Mouse (Mus musculus): ENCODE measurements at regions not wholly inside any gene's neighbourhood (a gene's known extent, or its start where the extent isn't known, plus 50 kb on each side); places are given as distances from the start of the nearest gene placed in this dataset.

DNA sequence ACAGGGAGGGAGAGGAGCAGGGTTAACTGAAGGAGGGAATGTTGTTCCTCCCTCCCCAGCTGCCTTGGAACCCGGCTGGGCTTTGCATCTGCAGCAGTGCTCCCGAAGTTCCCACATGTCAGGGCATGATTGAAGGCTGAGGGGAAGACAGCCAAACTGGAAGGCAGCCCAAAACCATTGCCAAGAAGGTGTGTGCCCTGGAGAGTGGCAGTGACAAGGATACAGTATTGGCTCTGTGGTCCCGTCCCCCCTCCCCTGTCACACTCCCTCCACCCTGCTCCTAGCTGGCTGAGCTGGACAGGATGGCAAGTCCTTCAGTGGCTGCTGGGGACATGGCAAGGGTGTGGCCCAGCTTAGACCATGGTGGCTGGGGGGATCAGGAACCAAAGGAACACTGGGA, 79.1 kb downstream of the Cyp26b1 start:
- H3K27ac ChIP-seq (replicated peaks; ENCODE audit: low read depth, low read length): no peak overlapping the region
- no peaks in the 10 kb centered on the region for H3K4me1 ChIP-seq (ENCODE audit: control insufficient read depth, insufficient read depth, insufficient read length, low read length)
- no peak overlapping the region for H3K4me3 ChIP-seq (ENCODE audit: insufficient read depth, low read depth, low read length)

GRCm38 (mm10) chr6:84508598-84508997, 85.1 kb downstream of the Cyp26b1 start:
- Histone ChIP-seq H3K4me3 (ENCODE audit: insufficient read depth, low read depth, low read length) (no peak overlapping the region), H3K4me1 (ENCODE audit: control insufficient read depth, insufficient read depth, insufficient read length, low read length) (no peaks in the 10 kb centered on the region), H3K27ac (replicated peaks; ENCODE audit: low read depth, low read length) (no peak overlapping the region)

DNA sequence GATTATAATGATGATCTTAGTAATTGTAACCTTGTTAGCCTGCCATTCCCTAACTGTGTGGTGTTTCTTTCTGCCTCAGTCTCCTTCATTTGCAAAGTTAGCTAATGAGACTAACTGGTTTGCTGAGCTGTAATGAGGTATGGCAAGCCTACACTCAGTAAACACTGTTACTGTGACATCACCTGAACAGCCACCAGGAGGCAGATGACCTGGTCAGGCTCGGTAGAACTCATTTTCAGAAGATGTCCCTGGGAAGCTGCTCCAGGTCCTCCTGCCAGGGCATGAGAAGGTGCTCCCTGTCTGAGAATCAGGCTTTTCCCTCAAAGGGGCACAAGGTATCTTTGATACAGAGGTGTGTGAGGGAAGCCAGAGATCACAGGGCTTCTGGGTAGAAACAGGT, 87.0 kb downstream of the Cyp26b1 start:
- H3K4me3 ChIP-seq (ENCODE audit: insufficient read depth, low read depth, low read length): no peak overlapping the region
- no peak overlapping the region for H3K27ac ChIP-seq (replicated peaks; ENCODE audit: low read depth, low read length)
- no peaks in the 10 kb centered on the region for H3K4me1 ChIP-seq (ENCODE audit: control insufficient read depth, insufficient read depth, insufficient read length, low read length)

GRCm38 (mm10) chr6:84500255-84500886, 93.3 kb downstream of the Cyp26b1 start:
- Histone ChIP-seq H3K4me1 (ENCODE audit: control insufficient read depth, insufficient read depth, insufficient read length, low read length) (no peaks in the 10 kb centered on the region), H3K4me3 (ENCODE audit: insufficient read depth, low read depth, low read length) (no peak overlapping the region), H3K27ac (replicated peaks; ENCODE audit: low read depth, low read length) (no peak overlapping the region)

DNA sequence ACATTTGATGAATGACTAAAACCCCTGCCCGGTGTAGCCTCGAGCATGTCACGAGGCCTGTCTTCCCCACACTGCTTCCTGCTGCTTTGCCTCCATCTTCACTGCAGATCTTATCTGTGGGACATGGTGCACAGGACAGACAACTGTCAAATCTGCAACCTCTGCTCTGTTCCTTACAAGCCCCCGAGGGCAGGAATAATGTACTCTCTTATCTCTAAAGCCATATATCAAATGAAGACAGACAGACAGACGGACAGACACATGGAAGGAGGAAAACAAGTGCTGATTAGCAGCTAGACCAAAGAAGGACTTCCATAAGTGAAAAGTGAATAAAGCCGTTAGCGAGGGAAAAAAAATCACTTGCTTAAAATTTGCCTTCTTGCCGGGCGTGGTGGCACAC, 95.6 kb downstream of the Cyp26b1 start:
- no peaks in the 10 kb centered on the region for H3K4me1 ChIP-seq (ENCODE audit: control insufficient read depth, insufficient read depth, insufficient read length, low read length)
- no peak overlapping the region for H3K27ac ChIP-seq (replicated peaks; ENCODE audit: low read depth, low read length)
- no peak overlapping the region for H3K4me3 ChIP-seq (ENCODE audit: insufficient read depth, low read depth, low read length)

- Histone ChIP-seq H3K27ac (replicated peaks; ENCODE audit: low read depth, low read length) (no peak overlapping the region), H3K4me1 (ENCODE audit: control insufficient read depth, insufficient read depth, insufficient read length, low read length) (no peaks in the 10 kb centered on the region), H3K4me3 (ENCODE audit: insufficient read depth, low read depth, low read length) (no peak overlapping the region)
Observed at GRCm38 (mm10) chr6:84493676-84494075, 100.0 kb downstream of the Cyp26b1 start.

DNA sequence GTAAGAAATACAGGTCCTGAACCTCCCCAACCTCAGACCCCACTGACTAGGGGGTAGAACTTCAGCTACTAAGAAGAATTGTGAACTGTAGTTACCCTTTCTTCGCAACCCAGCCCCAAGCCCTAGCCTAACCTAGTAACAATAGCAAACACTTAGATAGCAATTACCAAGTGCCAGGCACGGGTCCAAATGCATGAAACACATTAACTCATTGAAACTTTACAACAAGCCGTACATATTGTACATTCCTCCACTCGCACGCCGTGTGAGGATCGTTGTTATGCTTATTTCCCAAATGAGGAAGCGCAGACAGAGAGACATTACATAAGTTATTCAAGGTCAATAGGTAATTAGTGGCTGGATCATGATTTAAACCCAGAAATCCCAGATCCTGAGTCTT, 100.5 kb downstream of the Cyp26b1 start:
- no peak overlapping the region for H3K27ac ChIP-seq (replicated peaks; ENCODE audit: low read depth, low read length)
- no peak overlapping the region for H3K4me3 ChIP-seq (ENCODE audit: insufficient read depth, low read depth, low read length)
- no peaks in the 10 kb centered on the region for H3K4me1 ChIP-seq (ENCODE audit: control insufficient read depth, insufficient read depth, insufficient read length, low read length)

DNA sequence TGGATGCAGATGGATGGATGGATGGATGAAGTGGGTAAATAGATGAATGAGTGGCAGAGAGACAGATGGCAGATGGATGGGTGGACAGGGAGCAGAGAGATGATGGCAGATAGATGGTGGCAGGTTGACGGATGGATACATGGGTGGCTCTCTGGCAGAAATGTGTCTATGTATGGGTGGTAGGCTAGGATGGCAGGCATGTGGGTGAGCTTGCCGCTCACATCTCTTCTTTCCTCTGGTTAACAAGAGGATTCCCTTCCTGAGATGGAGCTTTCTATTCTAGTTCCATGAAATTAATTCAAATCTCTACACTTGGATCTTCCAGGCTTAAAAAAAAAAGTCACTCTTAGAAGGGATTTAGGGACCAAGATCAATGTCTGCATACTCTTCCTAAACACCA, 101.1 kb downstream of the Cyp26b1 start:
- Histone ChIP-seq H3K4me1 (ENCODE audit: control insufficient read depth, insufficient read depth, insufficient read length, low read length) (no peaks in the 10 kb centered on the region), H3K4me3 (ENCODE audit: insufficient read depth, low read depth, low read length) (no peak overlapping the region), H3K27ac (replicated peaks; ENCODE audit: low read depth, low read length) (no peak overlapping the region)

DNA sequence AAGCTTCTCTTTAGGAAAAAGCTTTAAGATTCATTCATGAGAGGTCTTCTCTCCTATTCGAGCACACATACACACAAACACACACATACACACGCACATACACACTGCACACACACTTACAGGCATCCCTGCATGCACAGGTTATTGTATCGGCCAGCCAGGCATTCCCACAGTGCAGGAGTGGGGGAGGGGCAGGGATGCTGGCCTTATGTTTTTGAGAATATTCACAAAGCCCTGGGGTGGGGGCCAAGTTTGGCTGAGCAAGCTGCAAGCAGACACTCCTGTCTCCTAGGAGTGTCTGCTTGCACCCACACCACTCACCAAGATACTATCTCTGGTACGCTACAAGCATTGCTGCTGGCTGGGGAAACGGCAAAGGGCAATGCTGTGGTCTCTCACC, 102.6 kb downstream of the Cyp26b1 start:
- no peaks in the 10 kb centered on the region for H3K4me1 ChIP-seq (ENCODE audit: control insufficient read depth, insufficient read depth, insufficient read length, low read length)

DNA sequence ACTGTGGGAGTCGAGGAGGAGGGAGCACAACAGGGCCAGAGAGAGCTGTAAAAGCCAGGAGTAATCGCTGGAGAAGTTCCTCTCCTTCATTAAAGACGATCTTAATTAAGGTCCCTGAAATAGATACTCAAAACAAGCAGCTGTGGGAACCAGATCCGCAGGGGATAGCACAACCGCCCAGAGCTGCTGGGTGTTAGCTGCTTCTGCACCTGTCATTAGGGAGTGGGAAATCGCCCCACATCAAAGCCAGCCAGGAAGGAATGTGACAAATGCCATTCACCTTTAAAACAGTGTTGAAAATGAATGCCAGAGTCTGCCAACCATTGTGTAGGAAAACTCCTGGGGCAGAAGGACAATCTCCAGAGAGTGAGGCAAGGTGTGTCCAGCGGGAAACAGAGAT, 112.5 kb downstream of the Cyp26b1 start:
- Histone ChIP-seq H3K4me3 (ENCODE audit: insufficient read depth, low read depth, low read length) (no peak overlapping the region), H3K4me1 (ENCODE audit: control insufficient read depth, insufficient read depth, insufficient read length, low read length) (no peaks in the 10 kb centered on the region), H3K27ac (replicated peaks; ENCODE audit: low read depth, low read length) (no peak overlapping the region)

More for the DNA sequence above, 102.6 kb downstream of the Cyp26b1 start:
- Histone ChIP-seq H3K27ac (replicated peaks; ENCODE audit: low read depth, low read length) (no peak overlapping the region), H3K4me3 (ENCODE audit: insufficient read depth, low read depth, low read length) (no peak overlapping the region)

DNA sequence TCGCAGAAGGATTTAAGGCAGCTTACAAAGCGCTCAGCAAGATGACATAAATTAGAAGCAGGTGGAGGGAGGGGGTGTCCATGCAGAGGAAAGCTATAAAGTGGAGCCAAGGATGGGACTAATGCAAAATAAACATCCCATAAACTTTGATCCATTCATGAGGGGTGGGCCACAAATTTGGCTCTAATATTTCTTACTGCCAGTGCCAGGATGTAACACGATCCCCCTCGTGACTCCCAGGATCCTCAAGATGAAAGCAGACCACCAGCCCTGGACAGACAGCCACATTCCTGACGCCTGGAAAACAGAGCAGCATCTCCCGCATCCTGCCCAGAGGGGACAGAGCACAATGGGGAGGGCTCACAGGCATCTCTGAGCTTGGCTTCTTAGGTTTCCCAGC, 116.6 kb downstream of the Cyp26b1 start:
- Histone ChIP-seq H3K4me3 (ENCODE audit: insufficient read depth, low read depth, low read length) (no peak overlapping the region), H3K4me1 (ENCODE audit: control insufficient read depth, insufficient read depth, insufficient read length, low read length) (no peaks in the 10 kb centered on the region), H3K27ac (replicated peaks; ENCODE audit: low read depth, low read length) (no peak overlapping the region)

DNA sequence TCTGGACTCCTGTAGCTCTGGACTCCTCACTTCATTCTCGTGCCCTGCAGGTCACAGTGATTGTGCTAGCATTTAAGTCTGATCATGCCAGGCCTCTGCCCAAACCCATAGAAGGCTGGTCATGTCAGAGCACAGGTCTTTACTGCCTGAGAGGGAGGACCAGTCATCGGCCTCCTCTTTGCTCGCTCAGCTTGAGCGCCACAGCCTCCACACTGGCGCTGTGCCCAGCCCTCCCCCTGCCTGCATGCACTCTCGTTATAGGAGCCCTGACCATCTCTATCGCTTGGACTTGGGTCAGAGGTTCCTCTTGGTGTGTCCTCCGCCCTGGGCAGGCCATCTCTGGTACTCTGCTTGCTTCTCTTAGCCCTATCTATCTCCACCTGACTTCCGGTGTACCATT, 117.2 kb downstream of the Cyp26b1 start:
- H3K27ac ChIP-seq (replicated peaks; ENCODE audit: low read depth, low read length): no peak overlapping the region
- H3K4me3 ChIP-seq (ENCODE audit: insufficient read depth, low read depth, low read length): no peak overlapping the region
- no peaks in the 10 kb centered on the region for H3K4me1 ChIP-seq (ENCODE audit: control insufficient read depth, insufficient read depth, insufficient read length, low read length)

DNA sequence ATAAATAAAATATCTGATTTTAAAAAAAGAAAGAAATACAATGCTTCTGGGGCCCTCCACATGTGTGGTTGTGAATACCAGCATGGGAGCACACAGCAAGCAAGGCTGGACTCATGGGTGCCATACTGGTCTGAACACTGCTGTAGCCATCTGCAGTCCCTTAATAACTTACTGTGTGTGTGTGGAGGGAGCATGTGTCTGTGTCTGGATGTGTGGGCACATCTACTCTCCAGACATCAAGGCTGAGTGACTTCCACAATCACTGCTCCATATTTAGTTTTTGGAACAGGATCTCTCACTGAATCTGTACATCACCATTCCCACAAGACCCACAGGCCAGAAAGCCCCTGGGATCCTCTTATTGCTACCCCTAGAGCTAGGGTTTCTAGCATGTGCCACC, 118.9 kb downstream of the Cyp26b1 start:
- H3K4me1 ChIP-seq (ENCODE audit: control insufficient read depth, insufficient read depth, insufficient read length, low read length): no peaks in the 10 kb centered on the region
- H3K27ac ChIP-seq (replicated peaks; ENCODE audit: low read depth, low read length): no peak overlapping the region
- no peak overlapping the region for H3K4me3 ChIP-seq (ENCODE audit: insufficient read depth, low read depth, low read length)

DNA sequence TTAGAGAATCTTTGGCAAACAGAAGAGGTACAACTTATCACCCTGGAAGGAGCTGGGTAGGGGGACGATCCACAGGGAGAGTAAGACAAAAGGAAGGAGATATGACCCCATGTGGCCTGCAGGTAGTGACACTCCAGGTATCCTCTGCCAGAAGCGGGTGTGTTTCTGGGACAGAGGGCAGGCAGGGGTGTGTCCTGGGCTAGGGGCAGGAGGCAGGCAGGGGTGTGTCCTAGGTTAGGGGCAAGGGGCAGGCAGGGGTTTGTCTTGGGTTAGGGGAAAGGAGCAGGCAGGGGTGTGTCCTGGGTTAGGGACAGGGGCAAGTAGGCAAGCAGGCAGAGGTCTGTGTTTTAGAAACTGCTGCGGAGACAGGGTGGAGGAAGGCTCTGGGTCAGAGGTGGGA, 120.5 kb downstream of the Cyp26b1 start:
- Histone ChIP-seq H3K4me1 (ENCODE audit: control insufficient read depth, insufficient read depth, insufficient read length, low read length) (no peaks in the 10 kb centered on the region), H3K4me3 (ENCODE audit: insufficient read depth, low read depth, low read length) (no peak overlapping the region), H3K27ac (replicated peaks; ENCODE audit: low read depth, low read length) (no peak overlapping the region)

GRCm38 (mm10) chr6:84472287-84472686, 121.4 kb downstream of the Cyp26b1 start:
- Histone ChIP-seq H3K27ac (replicated peaks; ENCODE audit: low read depth, low read length) (no peak overlapping the region), H3K4me3 (ENCODE audit: insufficient read depth, low read depth, low read length) (no peak overlapping the region), H3K4me1 (ENCODE audit: control insufficient read depth, insufficient read depth, insufficient read length, low read length) (no peaks in the 10 kb centered on the region)

DNA sequence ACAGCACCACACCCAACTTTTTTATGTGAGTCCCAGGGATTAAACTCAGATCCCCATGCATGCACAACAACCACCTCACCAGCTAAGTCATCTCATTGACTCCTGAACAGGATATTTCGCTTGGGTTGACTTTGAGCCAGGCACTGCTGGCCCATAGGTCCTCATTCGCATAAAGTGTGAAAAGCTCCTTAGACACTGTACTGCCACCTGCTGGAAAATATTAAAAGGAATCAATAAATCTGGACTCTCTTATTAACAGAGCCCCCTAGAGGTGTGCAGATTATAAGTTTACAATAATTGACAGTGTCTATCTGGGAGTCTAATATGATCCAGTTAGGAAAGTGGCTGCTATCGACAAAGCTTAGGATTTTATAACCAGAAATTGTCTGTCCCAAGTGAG, 126.4 kb downstream of the Cyp26b1 start:
- Histone ChIP-seq H3K27ac (replicated peaks; ENCODE audit: low read depth, low read length) (no peak overlapping the region), H3K4me1 (ENCODE audit: control insufficient read depth, insufficient read depth, insufficient read length, low read length) (no peaks in the 10 kb centered on the region), H3K4me3 (ENCODE audit: insufficient read depth, low read depth, low read length) (no peak overlapping the region)

DNA sequence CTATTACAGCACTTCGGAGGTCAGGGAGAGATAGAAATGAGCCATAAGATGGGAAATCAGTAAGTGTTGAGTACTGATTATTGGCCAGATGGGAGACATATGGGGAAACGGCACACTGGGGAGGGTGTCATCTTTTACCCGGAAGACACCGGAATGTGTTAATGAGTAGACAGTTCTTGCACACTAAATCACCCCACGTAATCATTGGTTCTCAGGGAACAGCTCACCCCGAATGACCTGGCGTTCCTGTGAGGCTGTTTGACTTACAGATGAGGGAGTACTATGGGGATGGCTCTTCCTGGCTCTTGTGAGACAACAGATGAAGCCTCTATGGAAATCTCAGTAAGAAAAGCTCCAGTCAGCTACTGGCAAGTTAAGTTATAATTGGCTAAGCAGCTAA, 127.5 kb downstream of the Cyp26b1 start:
- H3K4me3 ChIP-seq (ENCODE audit: insufficient read depth, low read depth, low read length): no peak overlapping the region
- H3K4me1 ChIP-seq (ENCODE audit: control insufficient read depth, insufficient read depth, insufficient read length, low read length): no peaks in the 10 kb centered on the region
- no peak overlapping the region for H3K27ac ChIP-seq (replicated peaks; ENCODE audit: low read depth, low read length)

Measured in brown adipose tissue, adult 24 weeks (tissue).